Mouse (Mus musculus): ENCODE results near the gene Tex12.

The Tex12 gene

GRCm38 (mm10) chr9:50554241-50555093 is 6.7 kb downstream of the Tex12 start, which contains the start of gene Il18:
Gene Il18 (plus strand): TSS chr9:50554827.
- DNase-seq: peak; percentile 75 to 81

GRCm38 (mm10) chr9:50553547-50553946 is 7.6 kb downstream of the Tex12 start:
- DNase-seq: peak; percentile 31 to 34

DNA sequence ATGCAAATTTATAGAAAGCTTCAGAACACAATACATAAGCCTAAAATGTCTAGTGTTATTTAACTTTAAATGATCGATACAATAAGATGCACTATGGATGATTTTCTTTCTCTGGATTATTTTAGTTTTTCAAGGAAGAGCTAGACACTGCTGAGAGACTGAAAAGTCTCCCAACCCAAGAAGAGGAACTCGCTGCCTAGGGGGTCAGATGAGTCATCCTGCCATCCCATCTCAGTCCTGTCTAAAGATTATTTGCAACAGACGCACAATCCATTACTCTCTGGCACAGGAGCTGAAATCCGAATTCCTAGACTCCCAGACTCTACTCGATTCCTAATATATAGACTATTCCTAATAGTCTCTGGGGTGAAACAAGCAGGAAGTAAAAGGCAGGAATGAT is 8.9 kb downstream of the Tex12 start:
- no peak for DNase-seq

GRCm38 (mm10) chr9:50548936-50549335 is 12.2 kb downstream of the Tex12 start:
- no peak for DNase-seq

- DNase-seq: peak; percentile 68 to 74
Measured at GRCm38 (mm10) chr9:50547859-50548478, 13.2 kb downstream of the Tex12 start.

- DNase-seq: no peak
Measured at GRCm38 (mm10) chr9:50542401-50542800, 18.7 kb downstream of the Tex12 start.

DNA sequence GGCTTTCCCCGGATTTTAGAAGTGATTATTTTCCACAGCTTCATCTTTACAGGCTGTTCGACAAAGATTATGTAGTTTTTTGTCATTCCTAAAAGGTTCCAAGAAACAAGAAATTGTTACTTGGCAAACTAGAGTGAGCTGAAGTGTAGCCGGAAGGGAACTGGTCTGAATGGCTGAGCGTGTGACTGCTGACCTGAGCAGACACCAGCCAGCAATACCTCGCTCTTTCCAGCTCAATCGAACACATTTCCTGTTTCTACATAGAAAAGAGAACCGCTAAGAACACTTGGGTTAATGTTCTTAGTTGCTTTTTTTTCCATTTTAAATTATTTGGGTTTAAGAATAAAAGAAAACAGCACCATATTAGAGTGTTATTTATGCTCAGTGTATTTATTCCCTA is 21.0 kb downstream of the Tex12 start:
- no peak for DNase-seq

DNA sequence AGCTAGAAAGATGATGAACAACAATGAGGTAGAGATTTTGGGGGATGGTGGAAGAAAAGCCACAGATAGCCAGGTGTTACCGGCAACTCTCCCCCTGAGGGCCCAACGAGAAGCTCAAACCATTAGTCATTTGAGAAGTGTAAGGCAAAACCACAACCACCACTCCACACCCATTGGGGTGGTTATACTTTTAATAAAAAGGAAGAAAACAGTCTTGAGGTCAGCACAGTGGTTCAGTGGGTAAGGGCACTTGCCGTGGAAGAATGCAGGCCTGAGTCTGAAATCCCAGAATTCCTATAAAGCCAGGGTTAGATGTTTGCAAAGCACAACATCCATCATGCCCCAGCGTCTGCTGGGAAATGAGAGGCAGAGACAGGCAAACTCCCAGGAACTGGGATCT is 23.8 kb downstream of the Tex12 start:
- DNase-seq: peak in 1 of 2 experiments; percentile 30

DNA sequence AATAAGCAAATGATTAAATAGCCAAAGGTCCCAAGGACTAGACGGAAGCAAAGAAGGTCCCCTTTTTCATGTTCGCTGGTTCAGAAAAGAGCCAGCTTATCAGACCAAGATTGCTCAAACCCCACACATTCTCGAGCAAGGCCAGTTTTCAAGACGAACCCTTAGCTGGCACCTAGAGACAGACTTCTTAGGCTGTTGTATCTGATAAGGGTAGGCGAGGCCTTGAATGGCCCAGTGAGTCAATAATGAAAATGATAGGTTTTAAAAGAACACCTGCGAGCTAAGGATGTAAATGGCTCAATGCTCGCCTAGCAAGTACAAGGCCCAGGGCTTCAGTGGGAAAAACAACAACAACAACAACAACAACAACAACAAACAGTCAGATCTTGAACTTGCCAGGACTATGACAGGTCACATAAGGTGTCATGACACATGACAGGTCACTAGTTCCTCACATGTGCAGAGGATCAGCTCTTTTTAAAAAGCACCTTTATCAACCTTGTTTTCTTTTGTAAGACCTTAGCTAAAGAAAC is 24.5 kb downstream of the Tex12 start:
- no peak for DNase-seq

DNA sequence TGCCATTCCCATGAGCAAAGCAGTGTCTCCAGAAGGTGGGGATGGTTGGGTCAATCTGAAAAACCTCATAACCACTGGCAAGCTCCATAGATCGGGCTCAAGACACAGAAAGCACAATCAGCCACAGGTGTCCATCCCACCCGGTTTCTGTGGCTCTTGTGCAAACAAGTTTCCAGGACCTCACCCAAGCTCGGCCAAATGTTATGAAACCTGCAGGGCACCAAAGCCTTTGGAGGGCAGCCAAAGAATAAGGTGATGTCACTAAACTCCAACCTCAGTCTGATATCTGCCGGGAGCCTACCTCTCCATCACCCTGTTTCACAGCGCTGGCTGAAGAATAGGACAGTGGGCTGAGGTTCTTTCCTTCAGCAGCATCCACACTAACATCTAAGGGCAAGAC is 25.2 kb downstream of the Tex12 start:
- no peak for DNase-seq

DNA sequence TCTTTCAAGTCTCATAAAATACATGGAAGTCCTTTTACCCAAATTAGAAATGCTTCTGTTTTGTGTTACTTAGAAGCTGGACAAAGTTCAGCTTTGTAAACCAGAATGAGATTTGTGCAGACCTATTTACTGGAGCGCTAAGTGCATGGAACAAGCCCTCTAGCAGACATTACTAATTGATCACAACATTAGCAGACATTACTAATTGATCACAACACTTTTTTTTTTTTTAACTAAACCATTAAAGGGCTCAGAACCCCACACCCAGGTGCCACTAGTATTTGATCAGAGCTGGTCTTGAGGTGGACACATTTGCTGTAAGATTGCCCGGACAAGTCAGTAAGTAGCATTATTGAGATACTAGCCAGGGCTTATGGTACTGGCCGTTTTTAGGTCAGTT is 27.3 kb downstream of the Tex12 start:
- DNase-seq: peak; percentile 19 to 28

DNA sequence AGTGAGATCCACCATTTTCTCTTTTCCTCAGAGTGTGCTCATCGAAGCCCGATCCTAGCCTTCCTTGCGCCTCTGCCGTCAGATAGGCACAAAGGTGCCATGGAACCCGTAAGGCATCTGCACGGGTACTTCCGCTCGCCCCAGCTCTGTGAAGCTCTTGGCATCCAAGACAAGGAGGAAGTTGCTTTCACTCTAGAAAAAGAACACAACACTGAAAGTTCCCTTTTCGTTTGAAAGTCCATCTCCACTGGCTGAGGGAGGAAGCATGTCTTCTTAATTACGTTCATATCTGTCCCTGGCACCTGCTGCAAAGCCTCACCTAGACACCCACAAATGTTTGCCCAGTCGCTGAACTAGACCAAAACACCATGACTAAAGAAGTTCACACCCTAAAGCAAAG is 27.8 kb downstream of the Tex12 start:
- peak; percentile 65 to 67 for DNase-seq

GRCm38 (mm10) chr9:50530890-50531289 is 30.2 kb downstream of the Tex12 start:
- peak; percentile 26 to 38 for DNase-seq

GRCm38 (mm10) chr9:50528293-50528892 is 32.7 kb downstream of the Tex12 start, which contains the start of gene Pts:
Gene Pts (minus strand): TSS chr9:50528724.
- peak; percentile 97 to 98 for DNase-seq

GRCm38 (mm10) chr9:50527860-50528259 is 33.3 kb downstream of the Tex12 start:
- peak; percentile 54 to 62 for DNase-seq

DNA sequence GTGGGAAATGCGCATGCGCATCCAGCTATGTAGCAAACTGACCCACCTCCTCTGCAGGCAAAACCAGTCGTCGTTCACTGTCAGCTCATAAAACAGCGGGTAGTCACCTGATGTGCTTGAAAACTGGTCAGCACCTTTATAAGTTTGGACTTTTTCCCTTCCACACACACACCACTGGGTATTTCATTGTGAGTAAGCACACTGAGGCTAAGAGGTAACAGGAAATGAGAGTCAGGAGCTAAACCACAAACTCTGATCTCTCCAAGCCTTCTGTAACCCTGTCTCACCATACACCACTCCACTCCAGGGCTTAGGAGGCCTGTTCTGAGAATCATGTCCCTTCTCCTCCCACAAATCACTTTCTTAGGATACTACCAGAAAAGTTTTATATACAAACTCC is 35.5 kb downstream of the Tex12 start:
- no peak for DNase-seq

DNA sequence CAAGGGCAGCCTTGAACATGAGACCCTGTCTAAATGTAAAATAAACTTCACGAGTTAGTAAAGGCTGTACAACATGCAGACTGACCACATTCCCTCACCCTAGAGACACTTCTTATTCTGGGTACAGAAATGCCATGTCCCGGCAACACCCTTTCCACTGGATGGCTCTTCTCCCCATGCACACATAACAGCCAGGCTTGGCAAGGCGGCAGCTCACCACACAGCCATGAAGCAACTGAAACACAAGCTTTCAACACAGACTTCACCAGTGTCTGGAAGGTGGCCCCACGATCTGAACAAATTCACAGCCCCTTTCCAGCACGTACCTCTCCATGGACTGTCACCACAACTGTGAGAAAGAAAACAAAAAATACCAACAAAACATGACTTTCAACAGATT is 36.2 kb downstream of the Tex12 start:
- no peak for DNase-seq

DNA sequence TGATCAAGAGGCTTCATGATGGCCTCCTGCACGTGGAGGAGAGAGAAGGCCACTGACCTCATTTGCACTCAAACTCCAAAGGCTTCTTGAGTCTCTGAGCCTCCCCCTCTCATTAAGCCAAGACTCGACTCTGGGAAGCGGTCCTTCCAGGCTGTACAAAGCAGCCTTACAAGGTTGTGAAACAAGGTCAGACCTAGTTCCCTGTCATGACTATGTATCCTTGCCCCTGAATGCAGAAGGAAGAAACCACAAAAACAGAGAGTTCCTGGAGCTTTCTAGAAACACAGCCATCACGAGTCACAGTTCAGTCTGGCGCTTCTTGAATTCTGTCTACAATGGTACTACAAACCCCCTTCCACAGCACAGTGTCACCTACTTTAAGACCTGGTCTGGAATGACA is 38.6 kb downstream of the Tex12 start:
- no peak for DNase-seq

GRCm38 (mm10) chr9:50521562-50521961 is 39.6 kb downstream of the Tex12 start:
- peak in 1 of 2 experiments; percentile 18 for DNase-seq

DNA sequence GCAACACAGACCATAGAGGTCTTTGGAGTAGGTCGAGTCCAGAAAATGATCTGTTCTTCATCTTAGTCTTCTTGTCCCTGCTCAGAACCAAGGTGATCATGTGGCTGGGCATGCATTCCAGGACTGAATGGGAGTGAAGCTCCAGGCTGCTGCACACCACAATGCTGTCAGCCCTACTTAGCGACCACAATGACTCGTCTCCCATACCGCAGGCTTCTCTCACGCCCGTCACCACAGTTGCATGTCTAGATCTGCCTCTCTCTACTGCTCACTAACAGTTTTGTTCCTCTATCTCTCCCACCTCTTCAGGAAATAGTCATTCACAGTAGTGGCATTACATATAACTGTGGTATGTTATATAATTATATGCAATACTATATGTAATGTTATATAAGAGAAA is 40.4 kb downstream of the Tex12 start:
- no peak for DNase-seq

GRCm38 (mm10) chr9:50518781-50519180 is 42.3 kb downstream of the Tex12 start:
- DNase-seq: peak; percentile 18 to 30

GRCm38 (mm10) chr9:50515462-50515861 is 45.7 kb downstream of the Tex12 start:
- DNase-seq: no peak

DNA sequence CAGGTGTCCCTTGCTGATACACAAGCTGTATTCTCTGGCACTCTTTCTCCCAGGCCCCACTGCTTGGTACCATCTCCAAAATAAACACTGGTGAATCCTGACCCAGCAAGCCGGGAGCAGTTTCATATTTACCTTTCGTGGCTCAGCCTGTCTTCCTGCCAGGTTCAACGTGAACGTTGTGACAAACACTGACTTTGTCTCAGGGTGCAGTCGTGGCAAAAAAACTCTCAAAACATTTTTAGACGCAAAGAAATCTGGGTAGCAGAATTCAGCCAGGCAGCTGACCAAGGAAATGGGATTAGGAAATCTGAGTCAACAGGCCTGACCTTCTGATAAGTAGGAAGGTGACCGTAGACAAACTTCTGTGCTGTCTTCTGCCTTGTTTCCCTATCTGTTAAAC is 53.6 kb downstream of the Tex12 start:
- DNase-seq: no peak

Data from B cell, adult 2 months (primary cell).